Mouse (Mus musculus) heart, embryonic 16.5 days (tissue): Measurements from ENCODE around the gene Tcp11. TPM values are rescaled to one million over a fixed set of nuclear protein-coding genes. Genes with fewer than 3 reads are reported as not detected.

Experiments used
- ATAC-seq: fragments of 200-750 bp; cut with Nextera tagmentation; replicated peaks from 2 replicates; pipeline ENCODE4 v1.8.0; 2017; ENCODE audit warnings: moderate number of reproducible peaks; ENCODE audit not compliant: insufficient read depth, low FRiP score; ENCODE audit errors: extremely low read depth
- H3K27ac ChIP-seq: fragments of 300-500 bp; sonication (generic); 2 replicates; pipeline ENCODE4 v1.5.1; 2014; ENCODE audit warnings: mild to moderate bottlenecking, low read length, control low read depth, moderate library complexity
- H3K27me3 ChIP-seq: fragments of 300-500 bp; sonication (generic); 2 replicates; pipeline ENCODE4 v1.6.1; 2014; ENCODE audit warnings: low read length, mixed read lengths; ENCODE audit not compliant: control insufficient read depth, insufficient read depth
- H3K36me3 ChIP-seq: fragments of 300-500 bp; sonication (generic); 2 replicates; pipeline ENCODE4 v1.6.1; 2014; ENCODE audit not compliant: control insufficient read depth, insufficient read depth
- H3K4me1 ChIP-seq: fragments of 300-500 bp; sonication (generic); 2 replicates; pipeline ENCODE4 v1.6.1; 2014; ENCODE audit warnings: low read length, mixed read lengths; ENCODE audit not compliant: control insufficient read depth, insufficient read depth
- H3K4me2 ChIP-seq: fragments of 300-500 bp; sonication (generic); 2 replicates; pipeline ENCODE4 v1.6.1; 2014; ENCODE audit warnings: low read depth, mild to moderate bottlenecking, control low read depth, low read length
- H3K4me3 ChIP-seq: fragments of 300-500 bp; sonication (generic); 2 replicates; pipeline ENCODE4 v1.5.1; 2014; ENCODE audit warnings: mild to moderate bottlenecking, control low read depth, low read length
- H3K9ac ChIP-seq: fragments of 300-500 bp; sonication (generic); 2 replicates; pipeline ENCODE4 v1.6.1; 2014; ENCODE audit warnings: low read length, control low read depth
- H3K9me3 ChIP-seq: fragments of 300-500 bp; sonication (generic); replicated peaks from 2 replicates; pipeline ENCODE4 v1.6.1; 2016; ENCODE audit warnings: low read length; ENCODE audit not compliant: control insufficient read depth
- whole genome bisulfite sequencing: fragments of 180-500 bp; shearing (Covaris S2); extraction: QIAGEN DNeasy Blood & Tissue Kit; methylation state at CpG from one replicate; pipeline ENCODE4 v1.1.7; 2014; 5-methylcytosine and 5-hydroxymethylcytosine counted together
- polyA plus RNA-seq: library from polyadenylated mRNA; unstranded; fragments of >200 nt; fragmentation: Nextera tagmentation; extraction: Ambion mirVana; gene quantifications from 2 replicates; pipeline ENCODE4 v1.2.1, GENCODE M21; 2015

Tcp11 gene
- polyA plus RNA-seq, 1 experiment from 2014 or later: 0.71 TPM

DNA sequence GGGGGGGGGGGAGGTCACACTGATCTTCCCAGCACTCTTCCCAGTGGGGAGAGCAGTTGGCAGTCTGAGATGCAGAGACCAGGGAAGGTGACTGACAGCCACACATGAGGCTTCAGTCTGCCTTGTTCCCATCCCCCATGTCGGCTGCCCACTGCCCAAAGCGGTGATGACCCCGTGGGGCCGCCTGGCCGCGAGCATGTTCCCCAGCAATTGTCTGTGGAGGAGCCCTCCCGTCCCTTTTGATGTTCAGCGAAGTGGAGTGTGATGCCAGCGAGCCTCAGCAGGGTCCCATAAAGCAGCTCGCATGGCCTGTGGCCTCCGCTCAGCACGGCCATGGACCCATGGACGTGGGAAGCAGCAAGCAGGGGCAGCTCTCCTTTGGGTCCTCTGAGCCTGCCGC lies 26.8 kb upstream of the Tcp11 start:
- Histone ChIP-seq H3K4me2 (no peak overlapping the region), H3K27me3 (no peaks in the 10 kb centered on the region), H3K9ac (no peak overlapping the region), H3K4me1 (no peaks in the 10 kb centered on the region), H3K27ac (no peak overlapping the region), H3K36me3 (no peaks in the 10 kb centered on the region), H3K4me3 (no peak overlapping the region), H3K9me3 (no peaks in the 10 kb centered on the region)
- 27% methylated on average over 14 of the region's 14 CpGs for WGBS
- no peak for ATAC-seq

DNA sequence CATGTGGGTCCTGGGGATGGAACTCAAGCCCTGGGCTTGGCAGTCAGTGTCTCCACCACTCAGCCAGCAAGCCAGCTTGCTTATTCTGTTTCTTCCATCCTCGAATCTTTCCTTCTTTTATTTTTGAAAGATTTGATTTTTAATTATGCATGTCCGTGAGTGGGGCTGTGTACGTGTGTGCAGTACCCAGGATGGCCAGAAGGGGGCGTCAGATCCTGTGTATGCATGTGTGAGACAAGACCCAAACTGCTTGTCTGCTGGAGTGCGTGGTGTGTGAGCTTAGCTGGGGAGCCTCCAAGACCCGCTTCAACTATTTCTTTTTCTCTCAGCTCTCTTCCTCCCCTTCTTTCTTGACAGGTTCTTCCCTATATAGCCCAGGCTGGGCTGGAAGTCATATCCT lies 25.9 kb upstream of the Tcp11 start:
- H3K9ac ChIP-seq: no peak overlapping the region
- H3K4me2 ChIP-seq: no peak overlapping the region
- no peaks in the 10 kb centered on the region for H3K27me3 ChIP-seq
- no peak overlapping the region for H3K27ac ChIP-seq
- no peaks in the 10 kb centered on the region for H3K9me3 ChIP-seq
- no peak for ATAC-seq
- 79% methylated on average over 6 of the region's 6 CpGs for WGBS
- H3K4me3 ChIP-seq: no peak overlapping the region
- H3K4me1 ChIP-seq: no peaks in the 10 kb centered on the region
- H3K36me3 ChIP-seq: no peaks in the 10 kb centered on the region

DNA sequence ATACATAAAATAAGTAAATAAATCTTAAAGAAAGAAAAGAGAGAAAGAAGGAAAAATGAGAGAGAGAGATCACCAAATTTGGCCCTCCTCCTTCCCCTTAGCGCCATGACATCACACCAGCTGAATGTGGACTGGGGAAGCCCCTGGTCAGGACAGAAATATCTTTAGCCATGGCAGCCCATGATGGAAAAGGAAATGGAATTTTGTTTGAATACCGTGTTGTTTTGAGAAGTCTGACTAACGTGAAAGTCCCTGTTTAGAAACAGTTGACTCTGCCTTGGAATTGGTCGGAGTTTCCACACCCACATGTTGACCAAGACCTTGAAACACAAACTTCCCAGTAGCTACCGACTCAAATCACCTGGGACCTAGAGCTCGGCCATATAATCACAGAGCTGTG lies 24.0 kb upstream of the Tcp11 start:
- Histone ChIP-seq H3K27me3 (no peaks in the 10 kb centered on the region), H3K4me1 (no peaks in the 10 kb centered on the region), H3K4me3 (no peak overlapping the region), H3K9ac (no peak overlapping the region), H3K4me2 (no peak overlapping the region), H3K27ac (no peak overlapping the region), H3K36me3 (no peaks in the 10 kb centered on the region), H3K9me3 (peaks cover 3% of the 10 kb centered on the region; the same call in 1 of the 2 replicates)
- 61% methylated on average over 6 of the region's 6 CpGs for WGBS
- no peak for ATAC-seq

DNA sequence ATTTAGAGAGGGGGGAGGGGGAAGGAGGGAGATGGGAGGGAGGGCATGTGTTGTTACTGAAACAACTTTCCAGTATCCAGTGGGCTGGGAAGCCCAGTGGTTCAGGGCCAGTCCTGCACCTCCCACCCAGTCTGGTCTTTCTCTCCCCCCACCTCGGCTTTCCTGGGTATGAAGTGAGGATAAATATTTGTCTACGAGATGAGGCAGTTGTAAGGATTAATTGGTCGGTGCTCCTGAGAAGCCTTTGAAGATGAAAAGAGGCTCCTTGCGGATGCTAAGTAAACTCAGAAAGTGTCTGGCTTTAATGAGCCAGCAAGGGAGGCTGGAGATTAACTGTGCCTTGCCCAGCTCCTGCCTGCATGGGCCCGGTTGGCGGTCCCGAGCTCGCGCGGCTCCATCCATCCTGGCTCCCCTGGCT lies 21.5 kb upstream of the Tcp11 start:
- Histone ChIP-seq H3K27ac (no peak overlapping the region), H3K9me3 (peaks cover 3% of the 10 kb centered on the region; the same call in 1 of the 2 replicates), H3K9ac (no peak overlapping the region), H3K27me3 (no peaks in the 10 kb centered on the region), H3K36me3 (no peaks in the 10 kb centered on the region), H3K4me1 (no peaks in the 10 kb centered on the region), H3K4me3 (no peak overlapping the region), H3K4me2 (no peak overlapping the region)
- ATAC-seq: no peak
- 47% methylated on average over 10 of the region's 10 CpGs for WGBS

DNA sequence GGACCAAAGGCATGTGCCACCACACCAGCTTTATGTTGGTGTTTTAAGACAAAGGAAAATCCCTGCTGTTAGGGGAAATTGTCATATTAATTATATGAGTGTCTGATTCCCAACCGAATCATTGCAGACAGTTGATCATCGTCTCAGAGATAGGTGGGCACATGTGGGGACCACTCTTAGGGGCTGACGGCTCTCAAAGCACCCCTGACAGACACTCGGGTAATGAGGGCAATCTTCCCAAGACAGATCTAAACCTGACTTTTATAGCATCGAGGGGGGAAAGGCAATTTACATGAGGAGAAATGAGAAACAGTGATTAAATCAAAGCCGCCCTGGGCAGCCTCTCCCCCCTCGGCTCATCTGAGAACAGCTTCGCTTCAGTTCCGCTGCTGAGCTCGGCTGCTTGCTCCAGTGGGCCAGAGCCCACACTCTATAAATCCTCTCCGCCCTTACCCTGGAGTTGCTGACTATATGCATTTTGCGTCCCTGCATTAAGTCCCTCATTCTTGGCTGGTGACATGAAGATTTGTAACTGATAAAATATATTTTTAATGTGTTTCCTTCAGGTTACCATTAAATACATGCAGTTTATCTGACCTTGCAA lies 20.9 kb upstream of the Tcp11 start:
- no peak for ATAC-seq
- Histone ChIP-seq H3K27me3 (no peaks in the 10 kb centered on the region), H3K36me3 (no peaks in the 10 kb centered on the region), H3K4me2 (no peak overlapping the region), H3K27ac (no peak overlapping the region), H3K9ac (no peak overlapping the region), H3K9me3 (peaks cover 3% of the 10 kb centered on the region; the same call in 1 of the 2 replicates), H3K4me3 (no peak overlapping the region), H3K4me1 (no peaks in the 10 kb centered on the region)
- WGBS: 69% methylated on average over 12 of the region's 12 CpGs

DNA sequence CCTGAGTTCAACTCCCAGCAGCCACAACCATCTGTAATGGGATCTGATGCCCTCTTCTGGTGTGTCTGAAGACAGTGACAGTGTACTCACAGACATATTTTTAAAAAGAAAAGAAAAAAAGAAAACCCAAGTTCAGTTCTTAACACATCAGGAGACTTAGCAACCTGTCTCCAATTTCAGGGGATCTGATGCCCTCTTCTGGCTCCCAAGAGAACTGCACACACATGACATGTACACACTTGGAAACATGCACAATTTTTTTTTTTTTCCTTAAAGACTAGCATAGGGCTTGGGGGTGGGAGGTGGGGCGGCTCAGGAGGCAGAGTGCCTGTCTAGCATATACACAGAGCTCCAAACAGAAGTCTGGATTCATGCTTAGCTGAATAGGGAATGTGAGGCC lies 20.2 kb upstream of the Tcp11 start:
- H3K9ac ChIP-seq: no peak overlapping the region
- ATAC-seq: no peak
- no peak overlapping the region for H3K4me2 ChIP-seq
- WGBS: 80% methylated on average over 1 of the region's 1 CpGs
- H3K27ac ChIP-seq: no peak overlapping the region
- H3K36me3 ChIP-seq: no peaks in the 10 kb centered on the region
- no peaks in the 10 kb centered on the region for H3K27me3 ChIP-seq
- H3K9me3 ChIP-seq: peaks cover 3% of the 10 kb centered on the region; the same call in 1 of the 2 replicates
- H3K4me1 ChIP-seq: no peaks in the 10 kb centered on the region
- H3K4me3 ChIP-seq: no peak overlapping the region

DNA sequence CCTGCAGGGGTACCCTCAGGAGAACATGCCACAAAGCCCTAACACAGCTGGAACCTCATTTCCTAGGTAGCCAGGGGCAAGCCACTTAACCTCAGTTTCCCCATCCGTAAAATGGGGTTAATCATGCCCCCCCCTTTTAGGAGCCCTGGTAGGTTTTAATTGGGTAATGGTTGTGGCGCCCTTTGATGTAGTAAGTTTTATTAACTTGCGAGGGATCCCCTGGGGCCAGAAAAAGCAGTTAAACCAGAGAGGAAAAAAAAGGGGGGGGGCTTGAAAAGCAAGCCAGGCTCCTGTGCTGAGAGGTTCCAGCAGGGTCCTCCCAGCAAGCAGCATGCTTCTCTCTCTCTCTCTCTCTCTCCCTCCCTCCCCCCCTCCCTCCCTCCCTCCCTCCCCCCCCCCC lies 18.6 kb upstream of the Tcp11 start:
- no peak for ATAC-seq
- Histone ChIP-seq H3K27ac (no peak overlapping the region), H3K4me3 (no peak overlapping the region), H3K9me3 (peaks cover 3% of the 10 kb centered on the region; the same call in 1 of the 2 replicates), H3K4me2 (no peak overlapping the region), H3K36me3 (no peaks in the 10 kb centered on the region), H3K4me1 (no peaks in the 10 kb centered on the region), H3K27me3 (no peaks in the 10 kb centered on the region), H3K9ac (no peak overlapping the region)
- 68% methylated on average over 3 of the region's 3 CpGs for WGBS

DNA sequence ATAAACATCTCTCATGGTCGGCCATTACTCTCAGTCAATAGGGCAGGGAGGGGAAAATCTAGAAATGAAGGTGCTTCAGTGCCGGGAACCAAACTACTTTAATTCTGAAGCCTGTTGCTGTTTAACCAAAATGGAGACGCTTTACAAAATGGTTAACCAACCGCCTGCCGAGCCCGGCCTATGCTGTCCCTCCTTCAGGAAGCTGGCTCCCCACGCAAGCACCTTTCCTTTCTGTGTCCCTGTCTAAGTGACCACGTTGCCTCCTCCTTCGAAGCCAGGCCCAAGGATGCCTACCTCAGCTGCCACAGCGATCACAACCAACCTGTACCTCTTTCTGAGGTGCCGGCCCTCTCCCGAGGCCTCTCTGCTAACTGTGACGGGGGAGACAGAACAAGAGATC lies 16.9 kb upstream of the Tcp11 start:
- ATAC-seq: no peak
- Histone ChIP-seq H3K9ac (no peak overlapping the region), H3K27me3 (no peaks in the 10 kb centered on the region), H3K4me2 (no peak overlapping the region), H3K9me3 (peaks cover 7% of the 10 kb centered on the region), H3K36me3 (no peaks in the 10 kb centered on the region; the same call in 1 of the 2 replicates), H3K4me1 (no peaks in the 10 kb centered on the region), H3K27ac (no peak overlapping the region), H3K4me3 (no peak overlapping the region)
- WGBS: 84% methylated on average over 13 of the region's 13 CpGs

DNA sequence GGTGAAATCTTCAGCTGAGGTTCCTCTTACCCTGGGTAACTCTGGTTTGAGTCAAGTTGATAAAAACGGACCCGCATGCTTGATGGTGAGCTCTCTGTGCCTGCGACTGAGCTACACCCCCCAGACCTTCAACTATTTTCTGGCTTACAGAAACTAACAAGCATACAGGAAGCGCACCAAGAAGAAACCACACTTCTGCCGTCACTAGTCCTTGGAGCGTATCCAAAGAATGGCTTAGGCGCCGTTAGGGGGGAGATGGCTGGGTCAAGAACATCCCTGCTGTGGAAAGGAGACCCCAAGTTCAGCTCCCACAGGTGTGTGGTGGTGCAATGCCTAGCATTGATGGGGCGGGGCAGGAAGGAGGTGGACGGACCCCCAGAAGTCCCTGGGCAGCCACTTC lies 16.0 kb upstream of the Tcp11 start:
- ATAC-seq: no peak
- Histone ChIP-seq H3K4me2 (no peak overlapping the region), H3K4me3 (no peak overlapping the region), H3K9ac (no peak overlapping the region), H3K4me1 (no peaks in the 10 kb centered on the region), H3K36me3 (no peaks in the 10 kb centered on the region; the same call in 1 of the 2 replicates), H3K9me3 (peaks cover 8% of the 10 kb centered on the region), H3K27me3 (no peaks in the 10 kb centered on the region), H3K27ac (no peak overlapping the region)
- WGBS: 69% methylated on average over 10 of the region's 10 CpGs
